Mouse (Mus musculus) lung, postnatal 4 days (tissue): ENCODE measurements around the gene Hcfc1r1.

Experiments used
- DNase-seq, 2 experiments: peaks; one replicate each; pipeline ENCODE4 v3.0.0; 2021

The Hcfc1r1 gene

DNA sequence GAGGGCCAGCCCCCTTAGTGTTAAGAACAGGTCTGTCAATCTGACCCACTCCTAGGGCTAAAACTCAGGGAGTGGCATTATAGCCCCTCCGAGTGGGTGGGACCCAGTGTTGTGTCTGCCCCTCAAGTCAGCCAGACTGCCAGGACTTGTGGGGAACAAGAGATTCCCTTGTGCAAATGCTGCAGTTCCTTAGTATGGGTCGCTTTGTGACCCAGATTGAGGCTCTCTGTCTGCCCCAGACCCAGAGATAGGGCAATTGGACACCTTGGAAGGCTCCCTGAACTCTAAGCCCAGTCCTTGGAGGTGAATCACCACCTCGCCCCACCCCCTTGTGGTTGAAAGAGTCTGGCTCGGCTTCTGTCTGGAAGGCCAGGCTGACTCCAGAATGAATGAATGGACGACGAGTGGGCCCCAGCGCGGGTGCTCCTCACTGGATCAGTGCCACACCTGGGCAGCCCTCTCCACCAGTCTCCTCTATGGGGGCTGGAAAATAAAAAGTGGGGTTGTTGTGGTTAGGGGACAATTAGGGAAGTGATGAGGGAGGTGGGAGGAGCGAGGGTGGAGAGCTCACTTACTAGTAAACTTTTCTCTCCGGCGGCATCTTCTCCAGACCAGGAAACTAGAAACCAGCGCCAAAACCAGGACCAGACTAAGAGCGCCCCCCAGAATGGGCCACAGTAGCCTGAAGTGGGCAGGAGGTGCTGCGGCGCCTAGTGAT lies 2.3 kb downstream of the Hcfc1r1 start:
- DNase-seq = peak; percentile 53 to 68

DNA sequence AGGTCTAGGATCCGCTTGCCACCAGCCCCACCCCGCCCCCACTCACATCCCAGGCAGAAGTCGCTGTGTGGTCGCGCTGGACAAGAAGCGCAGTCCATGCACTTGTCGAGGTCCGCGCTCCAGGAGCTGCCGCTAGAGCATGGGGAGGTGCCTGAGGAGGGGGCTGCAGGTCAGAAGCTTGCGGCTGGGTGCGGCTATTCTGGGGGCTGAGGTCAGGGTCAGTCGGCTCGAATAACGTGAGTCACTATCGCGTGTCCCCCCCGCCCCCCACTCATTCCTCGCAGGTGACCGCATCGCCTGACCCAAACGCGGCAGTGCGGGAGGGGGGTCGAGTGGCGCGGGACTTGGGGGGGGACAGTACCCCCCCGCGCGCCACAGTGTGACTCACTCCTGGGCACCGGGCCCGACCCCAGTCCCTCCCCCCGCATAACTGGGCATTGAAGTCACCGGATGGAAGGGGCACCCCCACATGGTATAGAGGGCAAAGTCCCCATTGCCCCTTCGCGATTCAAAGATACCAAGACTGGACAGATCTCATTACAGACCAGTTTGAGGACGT lies 3.2 kb downstream of the Hcfc1r1 start:
- peak; percentile 70 for DNase-seq

GRCm38 (mm10) chr17:23677236-23677679 lies 3.9 kb downstream of the Hcfc1r1 start, which contains the start of gene Tnfrsf12a:
Gene Tnfrsf12a (minus strand): TSS chr17:23677468.
- peak; percentile 89 to 93 for DNase-seq

GRCm38 (mm10) chr17:23679127-23679835 lies 5.9 kb downstream of the Hcfc1r1 start, which contains the start of gene Cldn6:
Gene Cldn6 (plus strand): TSS chr17:23679249.
- DNase-seq = no peak

- no peak for DNase-seq
Measured at GRCm38 (mm10) chr17:23680336-23680735, 6.9 kb downstream of the Hcfc1r1 start.

DNA sequence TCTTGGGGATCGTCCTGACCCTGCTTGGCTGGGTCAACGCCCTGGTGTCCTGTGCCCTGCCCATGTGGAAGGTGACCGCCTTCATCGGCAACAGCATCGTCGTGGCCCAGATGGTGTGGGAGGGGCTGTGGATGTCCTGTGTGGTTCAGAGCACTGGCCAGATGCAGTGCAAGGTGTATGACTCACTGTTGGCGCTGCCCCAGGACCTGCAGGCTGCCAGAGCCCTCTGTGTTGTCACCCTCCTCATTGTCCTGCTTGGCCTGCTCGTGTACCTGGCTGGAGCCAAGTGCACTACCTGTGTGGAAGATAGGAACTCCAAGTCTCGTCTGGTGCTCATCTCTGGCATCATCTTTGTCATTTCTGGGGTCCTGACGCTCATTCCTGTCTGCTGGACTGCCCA lies 7.7 kb downstream of the Hcfc1r1 start:
- DNase-seq = peak in 1 of 2 experiments; percentile 51

DNA sequence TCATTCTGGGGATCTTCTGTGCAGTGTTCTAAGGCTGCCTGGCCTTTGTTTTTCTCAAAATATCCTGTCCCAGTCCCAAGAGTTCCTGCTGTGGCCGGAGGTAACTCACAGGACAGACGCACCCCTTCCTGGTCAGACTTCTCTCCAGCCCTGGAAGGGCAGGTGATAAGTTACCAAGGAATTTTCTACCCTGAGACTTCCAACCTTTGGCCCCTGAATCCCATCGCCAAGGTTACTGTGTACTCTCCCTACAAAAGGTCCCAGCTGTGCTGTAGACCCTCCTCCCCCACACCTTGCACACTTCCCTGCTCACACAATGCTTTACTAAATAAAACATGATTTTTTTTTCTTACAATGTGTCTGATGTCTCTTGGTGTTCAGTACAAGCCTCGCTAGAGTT lies 8.7 kb downstream of the Hcfc1r1 start:
- DNase-seq = no peak

DNA sequence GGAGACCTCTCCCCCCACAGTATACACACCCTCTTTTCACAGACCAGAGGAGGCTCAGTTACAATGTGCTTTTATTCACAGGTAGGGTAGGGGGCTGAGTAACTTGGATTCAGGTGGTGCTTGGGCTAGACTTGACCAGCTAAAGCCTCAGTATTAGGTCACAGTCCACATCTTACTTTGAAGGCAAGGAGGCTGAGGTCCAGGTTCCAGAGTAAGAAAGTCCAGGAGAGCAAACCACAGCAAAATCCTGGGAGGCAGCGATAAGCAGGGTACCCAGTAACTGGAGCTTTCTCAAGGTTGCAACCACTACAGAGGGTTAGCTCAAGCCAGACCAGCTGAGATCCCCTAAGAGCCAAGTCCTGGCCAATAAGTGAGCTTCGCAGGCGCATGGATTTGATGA lies 9.1 kb downstream of the Hcfc1r1 start:
- DNase-seq = no peak

DNA sequence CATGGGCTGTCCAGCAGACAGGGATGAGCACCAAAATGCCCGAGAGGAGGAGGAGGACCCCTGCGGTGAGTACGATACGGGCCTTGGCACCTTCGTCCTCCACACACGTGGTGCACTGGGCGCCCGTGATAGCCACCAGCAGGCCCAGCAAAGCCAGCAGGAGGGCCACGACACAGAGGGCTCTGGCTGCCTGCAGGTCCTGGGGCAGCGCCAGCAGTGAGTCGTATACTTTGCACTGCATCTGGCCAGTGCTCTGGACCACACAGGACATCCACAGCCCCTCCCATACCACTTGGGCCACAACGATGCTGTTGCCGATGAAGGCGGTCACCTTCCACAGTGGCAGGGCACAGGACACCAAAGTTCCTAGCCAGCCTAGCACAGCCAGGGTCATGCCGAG lies 9.8 kb downstream of the Hcfc1r1 start:
- no peak for DNase-seq

DNA sequence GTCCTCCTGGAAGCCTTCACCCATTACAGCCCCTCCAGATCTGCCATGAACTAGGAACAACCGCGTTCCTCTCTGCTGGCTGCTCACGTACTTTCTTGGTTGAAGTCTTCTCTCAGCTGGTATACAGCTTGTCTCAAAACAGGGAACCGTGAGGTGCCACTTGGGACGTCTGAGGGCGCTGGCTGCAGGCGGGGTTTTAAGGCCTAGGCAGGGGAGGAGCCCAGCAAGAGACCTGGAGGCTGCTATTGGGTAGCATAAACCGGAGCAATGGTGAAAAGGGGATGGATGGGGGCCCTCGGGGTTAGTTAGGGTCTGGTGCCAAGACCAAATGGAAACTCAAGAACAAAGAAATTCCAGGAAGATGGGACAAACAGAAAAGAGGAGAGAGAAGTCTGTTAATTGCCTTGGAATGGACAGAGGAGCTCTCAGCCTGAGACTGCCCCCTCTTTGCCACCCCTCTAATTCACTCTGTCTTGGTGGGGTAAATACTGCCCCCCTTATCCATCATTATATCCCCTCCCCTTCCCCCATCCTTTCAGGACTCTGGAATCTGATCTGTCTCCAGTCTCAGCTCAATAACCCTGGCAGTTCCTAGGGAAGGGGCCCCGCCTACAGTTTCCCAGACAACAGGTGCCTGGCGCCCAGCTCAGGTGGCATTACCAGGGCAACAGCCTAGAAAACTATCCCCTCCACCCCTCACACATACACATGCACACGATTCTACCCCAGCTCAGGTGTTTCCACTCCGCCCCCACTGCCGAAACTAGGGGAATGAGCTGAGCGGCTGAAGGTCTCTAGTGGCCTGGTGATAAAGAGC lies 10.7 kb downstream of the Hcfc1r1 start, which contains the start of gene Cldn9:
TSS of gene Cldn9 (minus strand) at position 171 of the 817 bp plus-strand sequence.
- no peak for DNase-seq

GRCm38 (mm10) chr17:23694491-23694890 lies 21.1 kb downstream of the Hcfc1r1 start:
- DNase-seq = no peak

DNA sequence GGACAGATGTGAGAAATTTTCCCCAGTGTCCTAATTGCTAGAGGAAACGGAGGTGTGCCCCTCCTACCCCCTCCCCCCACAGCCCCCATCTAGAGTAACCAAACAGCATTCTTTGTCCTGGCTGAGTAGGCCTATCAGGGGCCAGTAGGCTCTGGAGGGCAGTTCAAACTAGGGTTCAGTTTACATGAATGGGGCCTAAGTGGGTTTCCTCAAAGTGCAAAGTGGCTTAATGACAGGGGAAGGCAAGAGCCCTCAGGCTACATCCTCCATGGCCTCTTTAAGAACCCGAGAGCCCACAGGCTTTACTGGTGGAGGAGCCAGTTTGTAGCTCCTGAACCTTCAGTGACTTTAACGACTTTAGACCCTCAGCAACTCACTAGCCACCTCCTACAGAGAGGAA lies 22.4 kb downstream of the Hcfc1r1 start:
- DNase-seq = no peak

- DNase-seq = peak; percentile 34 to 56
Measured at GRCm38 (mm10) chr17:23699131-23700077, 26.0 kb downstream of the Hcfc1r1 start.

GRCm38 (mm10) chr17:23700079-23700478 lies 26.7 kb downstream of the Hcfc1r1 start:
- DNase-seq = peak; percentile 92 to 93

DNA sequence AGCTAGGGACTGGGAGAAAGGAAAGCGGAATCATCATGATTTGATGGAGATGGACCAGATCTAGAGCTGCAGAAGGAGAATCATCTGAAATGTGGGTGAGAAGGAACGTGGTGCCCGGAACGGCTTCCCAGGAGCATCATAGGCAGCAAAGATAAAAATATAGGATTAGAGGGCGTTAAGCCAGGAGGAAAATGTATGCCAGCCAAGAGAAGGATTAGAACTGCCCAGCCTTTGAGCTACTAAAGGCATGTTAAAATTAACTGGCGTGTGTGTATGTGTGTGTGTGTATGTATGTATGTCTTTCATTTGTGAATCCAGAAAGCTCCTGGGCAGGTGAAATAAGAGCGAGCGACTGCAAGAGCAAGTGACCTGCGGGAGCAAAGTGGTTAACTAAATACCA lies 29.9 kb downstream of the Hcfc1r1 start:
- DNase-seq = no peak

GRCm38 (mm10) chr17:23704741-23705140 lies 31.3 kb downstream of the Hcfc1r1 start:
- DNase-seq = no peak

DNA sequence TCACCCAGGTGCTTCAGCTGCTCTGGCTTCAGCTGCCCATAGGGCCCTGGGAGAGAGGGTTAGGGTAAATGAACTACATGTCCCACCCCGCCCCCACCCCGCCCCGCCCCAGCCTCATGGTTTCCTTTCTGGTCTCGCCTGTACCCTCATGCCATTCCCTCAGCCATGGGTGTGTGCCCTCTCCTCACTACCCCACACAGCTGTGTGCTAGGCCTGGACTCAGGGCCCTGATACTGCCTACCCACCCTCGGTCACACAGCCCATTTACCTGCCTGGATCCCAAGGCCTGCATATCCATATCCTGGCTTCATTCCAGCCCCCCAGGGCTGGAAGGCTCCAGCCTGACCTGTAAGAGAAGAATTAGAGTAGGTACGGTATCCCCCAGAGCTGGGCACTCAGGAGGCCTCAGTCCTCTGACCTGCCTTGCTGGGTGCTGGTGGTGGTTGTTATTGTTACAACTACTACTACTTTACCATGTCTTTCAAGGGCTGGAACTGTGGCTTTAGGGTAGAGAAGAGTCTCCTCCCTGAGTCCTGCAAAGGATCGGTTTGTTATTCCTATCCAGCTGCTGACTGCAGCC lies 32.2 kb downstream of the Hcfc1r1 start:
- DNase-seq = no peak

DNA sequence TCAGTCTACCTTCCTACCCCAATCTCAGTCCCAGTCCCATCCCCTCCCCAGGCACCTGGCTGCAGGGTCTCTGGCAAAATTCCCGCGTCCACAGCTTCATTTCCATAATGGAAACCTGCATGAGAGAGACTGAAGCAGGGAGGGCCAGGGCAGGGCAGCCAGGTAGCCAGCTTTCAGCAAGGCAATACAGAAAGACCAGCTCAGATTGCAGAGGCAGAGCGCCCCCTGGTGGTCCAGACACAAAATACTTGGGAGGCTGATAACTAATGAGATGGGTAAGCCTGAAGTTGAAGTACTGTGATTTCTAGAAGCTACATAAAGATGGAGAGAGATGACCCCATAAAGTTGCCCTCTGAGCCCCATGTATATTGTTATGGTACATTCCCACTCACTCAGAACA lies 32.8 kb downstream of the Hcfc1r1 start:
- peak; percentile 69 to 77 for DNase-seq

- DNase-seq = no peak
Measured at GRCm38 (mm10) chr17:23717003-23717402, 43.6 kb downstream of the Hcfc1r1 start.

DNA sequence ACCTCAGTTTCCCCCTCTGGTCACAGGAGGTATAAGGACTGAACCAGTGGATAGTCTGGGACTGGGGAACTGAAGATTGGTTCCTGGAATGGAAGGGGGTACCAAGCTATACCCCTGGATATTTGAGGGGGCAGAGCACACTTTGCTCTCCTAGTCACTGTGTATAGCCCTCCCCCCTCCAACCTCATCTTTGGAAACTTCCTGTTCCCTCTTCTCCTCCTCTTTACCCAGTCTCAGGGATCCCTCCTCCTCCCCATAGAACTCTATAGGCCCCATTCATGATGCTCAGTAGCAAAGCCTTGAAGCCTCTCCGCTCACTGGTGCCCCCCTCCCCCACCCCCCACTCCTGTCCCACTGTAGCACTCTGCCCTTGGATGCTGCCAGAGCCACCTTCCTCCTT lies 46.1 kb downstream of the Hcfc1r1 start:
- no peak for DNase-seq

- no peak for DNase-seq
Measured at GRCm38 (mm10) chr17:23721886-23722285, 48.5 kb downstream of the Hcfc1r1 start.
